Mouse (Mus musculus) liver, adult 2 months (tissue): ENCODE results near the gene Cnst.

Experiments used
- CTCF ChIP-seq: fragments of 200-500 bp; IDR thresholded peaks from 2 replicates; pipeline ENCODE4 v1.5.1; 2011; ENCODE audit warnings: low read depth, low read length, control low read depth
- POLR2A ChIP-seq: fragments of 200-500 bp; IDR thresholded peaks from 2 replicates; pipeline ENCODE4 v1.6.1; 2011; ENCODE audit warnings: low read length, control low read depth; ENCODE audit not compliant: insufficient read depth; ENCODE audit errors: extremely low read depth

DNA sequence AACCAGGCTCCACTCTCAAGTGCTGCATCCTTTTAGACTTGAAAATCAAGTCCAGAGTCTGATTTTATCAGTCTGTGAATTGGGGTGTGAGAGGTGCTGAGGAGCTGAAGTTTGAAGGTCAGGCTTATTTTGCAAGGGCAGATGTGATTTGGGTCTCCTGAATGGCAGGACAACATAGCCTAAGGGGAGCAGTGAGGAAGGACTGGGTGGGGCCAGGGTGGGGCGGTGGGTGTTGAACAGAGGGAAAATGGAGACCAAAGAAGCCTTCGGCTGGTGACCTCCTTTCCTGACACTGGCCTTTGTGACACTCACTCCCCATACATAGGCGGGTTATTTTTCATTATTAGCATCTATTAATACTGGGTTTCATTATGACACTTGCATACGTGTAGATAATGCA lies 81.7 kb downstream of the Cnst start:
- TF ChIP-seq CTCF (no peak), POLR2A (no peak)
